ENCODE assay signal across 36 mouse cellular contexts in the genomic region with DNA sequence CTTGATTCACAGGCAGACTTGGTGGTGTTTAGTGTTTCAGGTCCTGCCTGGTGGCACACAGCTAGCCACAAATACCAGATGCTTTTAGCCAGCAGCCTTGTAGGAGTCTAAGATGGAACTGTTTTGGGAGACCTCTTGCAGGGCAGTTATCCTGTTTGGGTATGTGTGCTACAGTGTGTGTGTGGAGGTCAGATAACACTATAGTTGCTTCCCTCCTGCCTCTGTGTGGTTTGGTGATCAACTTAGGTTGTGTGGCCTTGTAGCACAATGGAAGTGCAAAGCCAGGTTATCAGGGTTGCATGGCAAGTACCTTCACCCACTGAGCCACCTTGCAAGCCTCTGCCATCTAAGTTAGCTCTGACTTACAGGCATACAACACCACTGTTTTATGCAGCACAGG. TPM values are rescaled to one million over a fixed set of nuclear protein-coding genes. Genes with fewer than 3 reads are reported as not detected.
DNase-seq lines count a peak whose midpoint lies in the region; ATAC-seq lines count a peak whose summit lies in the region.
"Had no signal": no experiment of that assay in that cellular context is flagged by ENCODE, and none has a peak within 500 bp of the region (broad histone marks: within the 10 kb centered on the region; RNA-seq: fewer than 3 reads in every experiment).

No protein-coding gene starts in this region.

- ATAC-seq in liver, embryonic 13.5 days (ENCODE audit: low read depth), result peak; percentile 74
- ATAC-seq in megakaryocyte progenitor cell, adult 5-6 weeks (replicated peaks; ENCODE audit: poor library complexity), result peak; percentile 38
- ATAC-seq: forebrain, embryonic 14.5 days; inflammation-experienced regulatory T-cells, adult 6 months had no signal

- no peaks in the 10 kb centered on the region for H3K9me3 ChIP-seq in erythroblast, embryonic 14.5 days (ENCODE audit: control insufficient read depth, low read length)
- no peaks in the 10 kb centered on the region for H3K9me3 ChIP-seq in liver, embryonic 13.5 days (replicated peaks)
- no peaks in the 10 kb centered on the region for H3K9me3 ChIP-seq in embryonic facial prominence, embryonic 10.5 days
- H3K9me3 ChIP-seq: heart, embryonic 13.5 days; kidney, embryonic 15.5 days; neural tube, embryonic 15.5 days had no signal

- peaks cover 63% of the 10 kb centered on the region for H3K4me1 ChIP-seq in erythroblast, embryonic 14.5 days (ENCODE audit: control insufficient read depth)
- peaks cover 58% of the 10 kb centered on the region for H3K4me1 ChIP-seq in liver, embryonic 13.5 days (replicated peaks)
- peaks cover 15% of the 10 kb centered on the region for H3K4me1 ChIP-seq in embryonic facial prominence, embryonic 10.5 days

- H3K4me3 ChIP-seq in erythroblast, embryonic 14.5 days (replicated peaks), result peak overlapping the region; percentile 15
- peak overlapping the region; percentile 19; the same call in 1 of the 2 replicates for H3K4me3 ChIP-seq in liver, embryonic 13.5 days (replicated peaks)
- H3K4me3 ChIP-seq in embryonic facial prominence, embryonic 10.5 days, result no peak overlapping the region; the same call in 1 of the 2 replicates
- H3K4me3 ChIP-seq: heart, embryonic 13.5 days; kidney, embryonic 15.5 days; layer of hippocampus, adult 2 months; neural tube, embryonic 15.5 days had no signal

- peak overlapping the region; percentile 55 for H3K4me2 ChIP-seq in liver, embryonic 13.5 days
- H3K4me2 ChIP-seq: heart, embryonic 13.5 days; hindbrain, embryonic 14.5 days; kidney, embryonic 15.5 days; lung, embryonic 14.5 days; neural tube, embryonic 15.5 days had no signal

- peak; percentile 58 for DNase-seq in c-Kit-positive CD71-positive TER-119-negative erythroid progenitor cells, embryonic 14.5 days (ENCODE audit: low read depth)
- DNase-seq in liver, embryonic 13.5 days, result no peak
- no peak for DNase-seq in gastrocnemius, adult 8-10 months (ENCODE audit: low spot score in 2 of 2)
- DNase-seq in yolk sac, embryonic 10.5 days (ENCODE audit: low spot score), result no peak
- DNase-seq in embryonic facial prominence, embryonic 10.5 days (ENCODE audit: low spot score), result no peak
- DNase-seq: adrenal gland, postnatal 14 days; B cell, adult 2 months; cerebellum, adult 18-20 months; cerebellum, postnatal 10 days; gastrocnemius, postnatal 36 days; heart, adult 18-20 months; heart, postnatal 10 days; kidney, adult 18-20 months; kidney, postnatal 36 days; left cerebral cortex, postnatal 4 days; lung, embryonic 14.5 days; lung, postnatal 14 days; midbrain, embryonic 14.5 days; spleen, adult 18-20 months; thymus, adult 18-20 months; thymus, postnatal 36 days had no signal

- H3K36me3 ChIP-seq in erythroblast, embryonic 14.5 days (ENCODE audit: control insufficient read depth), result peaks cover 64% of the 10 kb centered on the region
- H3K36me3 ChIP-seq in liver, embryonic 13.5 days, result peaks cover 60% of the 10 kb centered on the region
- peaks cover 61% of the 10 kb centered on the region for H3K36me3 ChIP-seq in embryonic facial prominence, embryonic 10.5 days (replicated peaks)

- H3K27ac ChIP-seq in liver, embryonic 13.5 days, result peak overlapping the region; percentile 85
- no peak overlapping the region for H3K27ac ChIP-seq in embryonic facial prominence, embryonic 10.5 days (replicated peaks)
- H3K27ac ChIP-seq: heart, embryonic 13.5 days; hindbrain, embryonic 14.5 days; kidney, embryonic 15.5 days; layer of hippocampus, adult 2 months; neural tube, embryonic 15.5 days had no signal

- H3K9ac ChIP-seq in liver, embryonic 13.5 days, result peak overlapping the region; percentile 47
- H3K9ac ChIP-seq: heart, embryonic 13.5 days; hindbrain, embryonic 14.5 days; kidney, embryonic 15.5 days; lung, embryonic 14.5 days; neural tube, embryonic 15.5 days had no signal

- no peaks in the 10 kb centered on the region for H3K27me3 ChIP-seq in erythroblast, embryonic 14.5 days (ENCODE audit: control insufficient read depth)
- no peaks in the 10 kb centered on the region for H3K27me3 ChIP-seq in liver, embryonic 13.5 days
- H3K27me3 ChIP-seq in embryonic facial prominence, embryonic 10.5 days (replicated peaks; ENCODE audit: low read depth, poor library complexity, severe bottlenecking), result no peaks in the 10 kb centered on the region
- H3K27me3 ChIP-seq: heart, embryonic 13.5 days; kidney, embryonic 15.5 days; neural tube, embryonic 15.5 days had no signal

RNA-seq across cellular contexts. Expression of gene Relb, which starts 3.5 kb away (rescaled TPM):
- polyA plus RNA-seq in erythroblast, embryonic 14.5 days (2012), result 0.32 and 0.48 TPM in 2 replicates
- 1.6 and 1.7 TPM in 2 replicates for polyA plus RNA-seq in liver, embryonic 13.5 days (2015; fragmentation: Nextera tagmentation; extraction: Ambion mirVana)
- 0.22 TPM in 1 of 2 replicates, not detected in the other for total RNA-seq in megakaryocyte progenitor cell, adult 5-6 weeks (2015)
- total RNA-seq in megakaryocyte progenitor cell, adult 5-6 weeks (2017), result 0.74 and 2.5 TPM in 2 replicates
- total RNA-seq in gastrocnemius, adult 8-10 months (2022), result 10 to 100 TPM in 2 of 4 experiments, 1 to 10 TPM in 2; 7.0 to 12.5 (median 9.5) TPM
- polyA plus RNA-seq in embryonic facial prominence, embryonic 10.5 days (2016; fragmentation: Nextera tagmentation; extraction: Ambion mirVana), result 3.5 and 4.2 TPM in 2 replicates

RNA-seq across cellular contexts. Expression of gene Clasrp, which starts 28.4 kb away (rescaled TPM):
- 10.2 and 11.9 TPM in 2 replicates for polyA plus RNA-seq in erythroblast, embryonic 14.5 days (2012)
- polyA plus RNA-seq in liver, embryonic 13.5 days (2015; fragmentation: Nextera tagmentation; extraction: Ambion mirVana), result 14.3 and 15.7 TPM in 2 replicates
- 9.6 and 11.7 TPM in 2 replicates for total RNA-seq in megakaryocyte progenitor cell, adult 5-6 weeks (2015)
- 30.2 and 32.6 TPM in 2 replicates for total RNA-seq in megakaryocyte progenitor cell, adult 5-6 weeks (2017)
- 10 to 100 TPM in 1 of 4 experiments, 1 to 10 TPM in 3; 6.3 to 10.0 (median 9.2) TPM for total RNA-seq in gastrocnemius, adult 8-10 months (2022)
- polyA plus RNA-seq in embryonic facial prominence, embryonic 10.5 days (2016; fragmentation: Nextera tagmentation; extraction: Ambion mirVana), result 58.0 and 58.9 TPM in 2 replicates

RNA-seq across cellular contexts. Expression of gene Clptm1, which starts 32.1 kb away (rescaled TPM):
- 15.2 and 16.7 TPM in 2 replicates for polyA plus RNA-seq in erythroblast, embryonic 14.5 days (2012)
- 45.2 and 51.0 TPM in 2 replicates for polyA plus RNA-seq in liver, embryonic 13.5 days (2015; fragmentation: Nextera tagmentation; extraction: Ambion mirVana)
- 47.3 and 57.1 TPM in 2 replicates for total RNA-seq in megakaryocyte progenitor cell, adult 5-6 weeks (2015)
- 25.7 and 30.0 TPM in 2 replicates for total RNA-seq in megakaryocyte progenitor cell, adult 5-6 weeks (2017)
- total RNA-seq in gastrocnemius, adult 8-10 months (2022), result 10 to 100 TPM; 49.6 to 55.5 (median 51.0) TPM
- polyA plus RNA-seq in embryonic facial prominence, embryonic 10.5 days (2016; fragmentation: Nextera tagmentation; extraction: Ambion mirVana), result 82.7 and 86.4 TPM in 2 replicates

RNA-seq across cellular contexts. Expression of gene Apoc2, which starts 45.0 kb away (rescaled TPM):
- polyA plus RNA-seq in erythroblast, embryonic 14.5 days (2012), result 0.32 and 0.99 TPM in 2 replicates
- polyA plus RNA-seq in liver, embryonic 13.5 days (2015; fragmentation: Nextera tagmentation; extraction: Ambion mirVana), result 568 and 648 TPM in 2 replicates
- 1.7 and 2.7 TPM in 2 replicates for total RNA-seq in megakaryocyte progenitor cell, adult 5-6 weeks (2015)
- 2.2 and 5.2 TPM in 2 replicates for total RNA-seq in megakaryocyte progenitor cell, adult 5-6 weeks (2017)
- total RNA-seq in gastrocnemius, adult 8-10 months (2022), result not detected
- polyA plus RNA-seq in embryonic facial prominence, embryonic 10.5 days (2016; fragmentation: Nextera tagmentation; extraction: Ambion mirVana), result 0.29 and 0.47 TPM in 2 replicates
- total RNA-seq: common myeloid progenitor, adult 5-6 weeks; hematopoietic stem cell, adult 5-6 weeks; layer of hippocampus, adult 2 months; layer of hippocampus, postnatal 25 days; left cerebral cortex, postnatal 4 days had no signal
- polyA plus RNA-seq: forebrain, embryonic 14.5 days; hindbrain, embryonic 14.5 days; inflammation-experienced regulatory T-cells, adult 6 months had no signal

RNA-seq across cellular contexts. Expression of gene Gm44805, which starts 48.5 kb away (rescaled TPM):
- not detected in 2 replicates for polyA plus RNA-seq in erythroblast, embryonic 14.5 days (2012)
- polyA plus RNA-seq in liver, embryonic 13.5 days (2015; fragmentation: Nextera tagmentation; extraction: Ambion mirVana), result 5.6 and 7.5 TPM in 2 replicates
- total RNA-seq in megakaryocyte progenitor cell, adult 5-6 weeks (2015), result not detected in 2 replicates
- not detected in 2 replicates for total RNA-seq in megakaryocyte progenitor cell, adult 5-6 weeks (2017)
- not detected for total RNA-seq in gastrocnemius, adult 8-10 months (2022)
- polyA plus RNA-seq in embryonic facial prominence, embryonic 10.5 days (2016; fragmentation: Nextera tagmentation; extraction: Ambion mirVana), result not detected in 2 replicates
- total RNA-seq: common myeloid progenitor, adult 5-6 weeks; gastrocnemius, adult 18-20 months; gastrocnemius, postnatal 36 days; heart, adult 18-20 months; heart, postnatal 10 days; hematopoietic stem cell, adult 5-6 weeks; layer of hippocampus, adult 2 months; layer of hippocampus, postnatal 25 days; left cerebral cortex, postnatal 4 days had no signal
- polyA plus RNA-seq: embryonic facial prominence, embryonic 14.5 days; forebrain, embryonic 14.5 days; heart, embryonic 13.5 days; hindbrain, embryonic 14.5 days; inflammation-experienced regulatory T-cells, adult 6 months; limb, embryonic 14.5 days; lung, embryonic 14.5 days; midbrain, embryonic 14.5 days; neural tube, embryonic 15.5 days had no signal
